Mouse (Mus musculus): ENCODE results near the gene Zmat3. TPM values are rescaled to one million over a fixed set of nuclear protein-coding genes. Genes with fewer than 3 reads are reported as not detected.
A peak's percentile ranks its signal among the peaks of the same experiment; 100 is the strongest.

The Zmat3 gene
- 2.3 and 2.4 TPM in 2 replicates for total RNA-seq (2015)
- 0.53 and 0.77 TPM in 2 replicates for total RNA-seq (2017)

- peak; percentile 84 for ATAC-seq (ENCODE audit: poor library complexity, severe bottlenecking)
Measured at GRCm38 (mm10) chr3:32365546-32366245, at the start of gene Zmat3. Gene Zmat3, minus strand, starts transcription at chr3:32366014.

DNA sequence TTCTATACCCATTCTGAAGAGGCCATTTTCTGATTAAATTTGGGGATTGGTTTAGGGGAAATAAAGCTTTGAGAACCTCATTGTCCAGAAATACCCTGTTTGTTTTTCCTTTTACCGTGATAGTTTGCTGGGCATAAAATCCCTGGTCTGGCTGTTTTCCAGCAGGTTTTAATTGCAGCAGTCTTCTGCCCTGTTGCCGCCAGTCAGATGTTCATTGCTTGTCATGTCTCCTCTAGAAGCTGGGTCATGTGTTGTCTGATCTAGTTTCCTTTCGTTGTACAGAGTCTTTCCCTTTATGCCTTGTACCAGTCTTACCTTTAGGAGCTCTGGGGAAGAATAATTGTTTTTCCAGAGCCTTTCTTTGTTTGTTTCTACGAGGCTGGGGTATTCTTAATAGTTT is 48.6 kb upstream of the Zmat3 start:
- no peak for ATAC-seq (ENCODE audit: poor library complexity, severe bottlenecking)

GRCm38 (mm10) chr3:32412502-32413044 is 46.8 kb upstream of the Zmat3 start:
- no peak for ATAC-seq (ENCODE audit: poor library complexity, severe bottlenecking)

DNA sequence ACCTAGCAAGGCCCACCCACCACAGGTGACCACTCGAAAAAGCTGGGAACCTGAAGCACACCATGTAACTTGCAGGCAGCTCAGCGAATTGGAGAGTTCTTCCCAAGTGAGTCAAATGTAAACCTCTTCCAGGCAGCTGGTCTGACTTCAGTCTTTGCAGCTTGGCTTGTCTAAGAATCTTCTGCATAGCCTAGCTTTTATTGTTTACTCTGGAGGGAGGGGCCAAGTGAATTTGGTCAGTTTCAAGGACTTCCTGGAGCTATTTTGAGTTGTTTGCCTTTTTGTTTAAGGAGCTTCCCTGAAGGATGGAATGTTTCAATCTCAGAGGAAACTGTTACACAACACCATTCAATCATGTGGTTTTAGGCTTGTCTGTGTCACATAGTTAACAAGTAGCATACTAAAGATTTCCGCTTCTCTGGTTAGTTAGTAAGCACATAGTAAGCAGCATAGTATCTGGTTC is 43.0 kb upstream of the Zmat3 start:
- ATAC-seq (ENCODE audit: poor library complexity, severe bottlenecking): peak; percentile 80

DNA sequence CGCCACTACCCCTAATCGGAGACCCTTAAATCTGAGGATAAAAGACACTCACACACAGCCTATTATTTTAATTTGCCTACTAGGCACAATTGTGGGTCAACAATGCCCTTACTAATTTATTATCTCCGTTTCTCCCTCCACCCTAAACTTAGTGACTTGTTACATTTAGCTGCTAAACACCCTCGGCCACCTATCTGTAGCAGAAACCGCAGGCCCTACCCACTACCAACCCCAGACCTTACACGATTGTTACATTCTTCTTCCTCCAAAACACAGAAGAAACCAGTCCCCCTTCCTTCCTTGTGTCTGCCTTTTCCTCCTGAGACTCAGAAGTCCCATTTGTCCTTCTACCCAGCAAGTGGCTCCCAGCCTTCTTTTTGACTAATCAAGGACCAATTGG is 41.0 kb upstream of the Zmat3 start:
- ATAC-seq (ENCODE audit: poor library complexity, severe bottlenecking): no peak

DNA sequence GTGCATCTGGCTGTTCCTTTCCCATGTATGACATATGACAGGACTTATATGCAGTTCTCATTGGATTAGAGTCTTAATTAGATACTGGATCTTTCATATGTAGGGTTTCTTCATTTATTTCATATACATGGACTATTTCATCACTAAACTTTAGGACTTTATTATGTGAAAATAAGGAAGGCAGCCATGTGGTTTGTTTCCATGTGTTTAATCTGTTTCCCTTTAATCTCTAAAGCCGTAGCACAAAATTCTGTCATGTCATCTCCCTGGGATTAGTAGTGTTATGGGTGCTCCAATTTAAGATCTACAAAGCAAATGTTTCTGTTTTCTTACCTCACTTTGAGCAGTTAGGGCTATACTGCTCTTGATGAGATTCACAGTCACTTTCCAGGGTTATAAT is 39.9 kb upstream of the Zmat3 start:
- ATAC-seq (ENCODE audit: poor library complexity, severe bottlenecking): no peak

DNA sequence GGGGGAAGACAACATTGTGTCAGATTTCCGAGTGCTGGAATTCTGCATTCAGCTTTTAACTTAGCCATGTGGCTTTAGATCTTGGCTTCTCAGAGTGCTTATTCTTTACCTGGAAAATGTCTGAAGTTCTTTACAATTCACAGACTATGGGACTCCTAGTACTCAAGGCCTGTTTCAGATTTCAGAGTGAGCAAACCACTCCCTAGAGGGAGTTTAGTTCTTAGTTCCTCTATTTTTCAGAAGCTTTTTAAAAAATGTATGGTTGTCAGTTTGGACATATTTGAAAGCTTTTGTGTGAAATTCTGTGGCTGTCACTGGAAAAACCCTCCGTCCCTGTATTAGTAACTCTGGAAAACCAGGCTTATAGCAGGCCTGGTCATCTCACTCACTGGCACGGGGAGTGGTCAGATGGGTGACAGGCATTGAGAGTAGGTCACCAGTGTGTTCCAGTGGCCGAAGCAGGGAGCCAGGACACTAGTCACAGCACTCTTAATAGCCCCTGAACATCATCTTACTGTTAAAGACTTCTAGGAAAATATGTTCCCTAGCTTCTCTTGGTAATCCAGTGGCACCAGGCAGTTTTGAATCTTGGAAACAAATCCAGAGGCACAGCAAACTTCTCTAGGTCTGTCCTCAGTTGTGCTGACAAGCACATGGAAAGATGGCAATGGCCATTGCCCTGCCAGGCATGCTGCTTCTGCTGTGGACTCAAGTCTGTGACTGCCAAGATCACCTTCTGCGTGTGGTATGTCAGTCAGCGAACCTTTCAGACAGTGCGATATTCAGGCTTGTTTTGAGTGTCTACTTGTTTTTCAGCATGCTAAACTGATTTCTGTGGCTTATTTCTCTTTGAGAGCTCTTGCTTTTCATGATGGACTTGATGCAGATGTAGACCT is 37.4 kb upstream of the Zmat3 start:
- peak; percentile 65 for ATAC-seq (ENCODE audit: poor library complexity, severe bottlenecking)

DNA sequence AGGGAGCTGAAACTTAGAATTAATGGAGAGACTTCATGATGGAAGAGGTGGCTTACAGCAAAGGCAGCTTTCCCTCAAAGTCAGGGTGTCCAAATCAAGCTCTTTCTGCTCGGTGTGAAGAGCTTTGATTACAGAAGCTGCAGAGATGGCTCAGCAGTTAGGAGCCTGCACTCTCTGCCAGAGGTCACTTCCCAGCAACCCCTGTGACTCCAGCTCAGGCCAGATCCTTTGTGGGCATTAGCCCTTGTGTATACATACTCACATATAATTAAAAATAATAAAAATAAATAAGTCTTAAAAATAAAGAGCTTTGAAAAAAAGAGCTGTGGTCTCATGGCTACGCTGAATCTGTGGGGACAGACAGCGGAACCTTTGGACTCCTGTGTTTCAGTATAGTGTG is 35.8 kb upstream of the Zmat3 start:
- ATAC-seq (ENCODE audit: poor library complexity, severe bottlenecking): no peak

GRCm38 (mm10) chr3:32399931-32400330 is 34.1 kb upstream of the Zmat3 start:
- ATAC-seq (ENCODE audit: poor library complexity, severe bottlenecking): no peak

DNA sequence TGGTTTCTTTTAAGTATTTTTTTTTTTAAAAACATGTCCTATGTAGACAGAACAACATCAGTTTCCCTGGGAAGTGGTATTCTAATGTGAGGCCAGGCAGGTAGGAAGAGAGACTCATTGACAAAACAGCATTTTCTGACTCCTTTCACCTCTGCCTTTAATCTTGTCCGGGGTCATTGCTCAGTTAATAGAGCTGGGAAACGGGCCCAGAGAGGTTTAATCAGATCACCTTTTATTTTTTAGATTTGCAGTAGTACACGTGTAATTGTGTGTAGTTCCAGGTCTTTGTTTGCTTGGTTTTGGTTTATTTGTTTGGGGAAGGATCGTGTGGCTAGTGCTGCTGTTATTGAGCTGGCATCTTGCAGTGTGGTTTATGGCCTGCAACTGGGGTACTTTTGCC is 33.6 kb upstream of the Zmat3 start:
- ATAC-seq (ENCODE audit: poor library complexity, severe bottlenecking): no peak

- no peak for ATAC-seq (ENCODE audit: poor library complexity, severe bottlenecking)
Measured at GRCm38 (mm10) chr3:32398623-32399022, 32.8 kb upstream of the Zmat3 start.

DNA sequence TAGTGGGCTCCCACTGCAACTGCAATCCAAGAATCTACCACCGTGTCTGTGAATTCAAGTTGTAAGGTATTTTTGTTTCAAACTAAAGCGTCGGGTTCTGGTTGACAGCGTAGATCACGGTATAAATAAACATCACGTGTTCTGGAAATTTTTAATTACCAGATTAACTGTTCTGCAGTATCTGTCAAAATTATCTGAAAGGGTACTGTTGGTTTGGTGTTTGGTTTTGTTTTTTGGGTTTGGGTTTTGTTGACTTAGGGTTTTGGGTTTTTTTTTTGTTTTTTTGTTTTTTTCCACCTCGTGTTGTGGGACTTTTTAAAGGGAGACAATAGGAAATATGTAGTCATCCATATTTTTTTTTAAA is 32.3 kb upstream of the Zmat3 start:
- no peak for ATAC-seq (ENCODE audit: poor library complexity, severe bottlenecking)

DNA sequence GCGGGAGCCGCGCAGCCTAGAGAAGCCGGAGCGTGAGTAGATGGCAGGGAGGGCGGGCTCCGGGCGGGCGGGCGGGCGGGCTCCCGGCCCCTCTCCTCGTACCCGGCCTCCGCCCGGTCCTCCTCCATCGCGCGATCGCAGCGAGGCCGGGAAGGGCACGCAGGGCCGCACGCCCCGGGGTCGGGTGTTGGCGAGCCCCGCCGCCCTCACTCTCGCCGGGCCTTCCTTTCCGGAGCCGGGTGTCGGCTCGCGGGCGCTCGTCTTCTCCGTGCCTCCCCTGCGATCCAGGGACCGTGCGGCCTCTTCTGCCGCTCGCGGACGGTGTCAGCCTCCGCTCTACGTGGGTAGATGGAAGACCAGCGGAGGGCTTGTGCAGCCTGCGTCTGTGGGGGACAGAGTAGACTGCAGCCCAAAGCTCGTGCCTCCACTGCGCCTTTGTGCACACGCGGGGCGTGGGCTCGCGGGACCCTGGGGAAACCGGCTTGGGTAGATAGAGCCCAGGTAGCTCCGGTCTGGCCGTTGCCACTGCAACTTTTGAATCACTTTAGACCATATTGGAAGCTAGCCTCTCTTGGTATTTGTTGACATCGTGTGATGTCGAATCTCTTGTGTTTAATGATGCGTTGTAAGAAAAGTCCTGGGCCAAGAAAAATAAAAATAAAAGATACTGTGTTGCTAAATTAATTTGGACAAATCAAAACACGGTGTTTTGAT is 31.8 kb upstream of the Zmat3 start, which contains the start of gene Pik3ca:
Gene Pik3ca (plus strand): TSS at position 211 of the 714 bp plus-strand sequence.
- peak; percentile 27 for ATAC-seq (ENCODE audit: poor library complexity, severe bottlenecking)

DNA sequence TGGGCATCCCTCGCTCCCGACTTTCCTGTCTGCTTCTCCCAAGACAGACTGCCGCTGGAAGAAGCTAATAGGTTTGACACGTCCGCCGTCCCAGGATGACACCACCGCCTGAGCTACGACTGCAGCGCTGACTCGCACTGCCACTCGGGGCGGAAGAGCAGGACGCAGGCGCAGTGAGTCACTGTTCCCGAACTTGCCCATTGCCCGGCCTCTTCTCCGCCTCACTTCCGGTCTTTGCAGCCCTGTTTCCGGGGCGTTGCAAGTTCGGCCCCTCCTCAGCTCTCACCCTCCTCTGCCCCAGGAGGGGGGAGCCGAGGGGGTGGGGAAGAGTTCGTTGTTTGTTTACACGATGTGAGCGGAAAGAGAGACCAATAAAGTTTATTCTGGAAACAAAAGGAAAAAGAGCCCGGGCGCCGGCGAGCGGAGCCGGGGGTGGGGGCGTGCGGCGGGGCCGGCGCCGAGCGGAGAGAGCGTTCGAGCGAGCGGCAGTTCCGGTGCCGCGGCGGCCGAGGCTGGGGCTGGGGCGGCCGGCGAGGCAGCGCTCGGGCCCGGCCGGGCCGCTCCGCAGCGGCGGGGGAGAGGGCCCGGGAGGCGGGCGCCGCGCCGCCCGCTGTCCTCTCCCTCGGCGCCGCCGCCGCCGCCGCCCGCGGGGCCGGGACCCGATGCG is 31.1 kb upstream of the Zmat3 start:
- peak; percentile 92 for ATAC-seq (ENCODE audit: poor library complexity, severe bottlenecking)

GRCm38 (mm10) chr3:32395771-32396551 is 30.1 kb upstream of the Zmat3 start:
- ATAC-seq (ENCODE audit: poor library complexity, severe bottlenecking): peak; percentile 3; the same call in 1 of the 2 replicates

- no peak for ATAC-seq (ENCODE audit: poor library complexity, severe bottlenecking)
Measured at GRCm38 (mm10) chr3:32393986-32394385, 28.2 kb upstream of the Zmat3 start.

GRCm38 (mm10) chr3:32392841-32393240 is 27.0 kb upstream of the Zmat3 start:
- ATAC-seq (ENCODE audit: poor library complexity, severe bottlenecking): no peak

DNA sequence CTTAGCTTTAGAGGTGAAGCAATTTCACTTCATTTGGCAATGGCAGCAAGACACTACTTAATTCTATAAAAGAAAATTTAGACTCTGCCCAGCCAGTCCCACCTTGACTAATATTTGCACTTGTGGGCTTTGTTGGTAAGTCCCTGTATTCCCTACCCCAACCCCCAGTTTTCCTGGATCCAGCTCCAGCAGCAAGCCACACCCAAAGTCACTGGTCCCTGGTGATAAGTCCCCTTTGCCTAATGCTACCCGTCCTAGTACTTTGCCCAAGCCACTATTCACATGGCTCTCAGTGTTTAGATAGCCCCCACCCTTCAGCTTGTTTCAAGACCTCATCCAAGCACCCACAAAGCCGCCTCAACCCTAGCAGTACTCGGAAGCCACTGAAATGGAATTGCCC is 15.7 kb upstream of the Zmat3 start:
- no peak for ATAC-seq (ENCODE audit: poor library complexity, severe bottlenecking)

DNA sequence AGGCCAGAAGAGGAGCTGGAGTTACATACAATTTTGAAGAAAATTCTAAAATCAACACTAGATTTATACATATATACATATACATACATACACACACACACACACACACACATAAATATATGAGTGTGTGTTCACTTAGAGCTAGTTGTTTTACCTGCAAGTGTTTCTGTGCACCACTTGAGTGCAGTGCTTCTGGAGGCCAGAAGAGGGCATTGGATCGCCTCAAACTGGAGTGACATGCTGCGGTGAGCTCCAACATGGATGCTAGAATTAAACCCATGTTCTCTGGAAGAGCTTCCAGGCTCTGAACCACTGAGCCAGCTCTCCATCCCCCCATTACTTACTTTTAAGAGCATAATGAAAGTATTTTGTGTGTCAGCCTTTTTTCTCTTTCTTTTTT is 14.1 kb upstream of the Zmat3 start:
- ATAC-seq (ENCODE audit: poor library complexity, severe bottlenecking): peak; percentile 75

- ATAC-seq (ENCODE audit: poor library complexity, severe bottlenecking): no peak
Measured at GRCm38 (mm10) chr3:32373236-32373635, 7.4 kb upstream of the Zmat3 start.
